Mouse (Mus musculus) gastrocnemius, postnatal 4 days (tissue): ENCODE results near the gene Kansl1l. TPM values are rescaled to one million over a fixed set of nuclear protein-coding genes. Genes with fewer than 3 reads are reported as not detected.
A peak's percentile ranks its signal among the peaks of the same experiment; 100 is the strongest.

Experiments
- DNase-seq, 2 experiments: peaks; one replicate each; pipeline ENCODE4 v3.0.0; 2021 to 2022; ENCODE audit warnings: low spot score in 2 of 2, mixed read lengths in 2 of 2
- long read RNA-seq, 2 experiments: library from polyadenylated mRNA; stranded (forward); transcript quantifications; one replicate each; pipeline ENCODE4 v2.0.0; 2021
- total RNA-seq, 2 experiments: library from RNA; stranded (reverse); gene quantifications; 2 replicates each; pipeline ENCODE4 v1.2.3; 2021

Gene Kansl1l
- 10 to 100 TPM; 21.1 to 25.2 TPM for total RNA-seq
- long read RNA-seq, experiment 1, partial matches to known transcripts, result 0 of 7 reads
- long read RNA-seq, experiment 1, other reads (novel, unspliced or antisense), result 7 of 7 reads
- long read RNA-seq, experiment 2, partial matches to known transcripts, result 0 of 5 reads
- long read RNA-seq, experiment 2, other reads (novel, unspliced or antisense), result 4 of 5 reads

GRCm38 (mm10) chr1:66817453-66817839, at the start of gene Kansl1l:
Gene Kansl1l, minus strand, starts transcription at chr1:66817562.
- peak; percentile 93 to 97 for DNase-seq

- DNase-seq, result no peak
These were observed 48.3 kb upstream of the Kansl1l start for GRCm38 (mm10) chr1:66865633-66866032.

GRCm38 (mm10) chr1:66863741-66864495, 46.6 kb upstream of the Kansl1l start:
- no peak for DNase-seq

- peak; percentile 72 to 87 for DNase-seq
These were observed 45.5 kb upstream of the Kansl1l start, which contains the start of gene Acadl for GRCm38 (mm10) chr1:66862712-66863511. Gene Acadl, minus strand, starts transcription at chr1:66863277.

- no peak for DNase-seq
These were observed 44.7 kb upstream of the Kansl1l start for GRCm38 (mm10) chr1:66861764-66862672.

GRCm38 (mm10) chr1:66847506-66847905, 30.1 kb upstream of the Kansl1l start:
- no peak for DNase-seq

GRCm38 (mm10) chr1:66845690-66846318, 28.4 kb upstream of the Kansl1l start:
- DNase-seq, result no peak

- no peak for DNase-seq
These were observed 24.6 kb upstream of the Kansl1l start for GRCm38 (mm10) chr1:66841938-66842337.

- DNase-seq, result no peak
These were observed 24.1 kb upstream of the Kansl1l start for GRCm38 (mm10) chr1:66841510-66841909.

GRCm38 (mm10) chr1:66839755-66840438, 22.5 kb upstream of the Kansl1l start:
- DNase-seq, result no peak

- DNase-seq, result no peak
These were observed 21.8 kb upstream of the Kansl1l start for GRCm38 (mm10) chr1:66839135-66839534.

- DNase-seq, result peak; percentile 47 to 69
These were observed 21.1 kb upstream of the Kansl1l start for GRCm38 (mm10) chr1:66838184-66839042.

- DNase-seq, result no peak
These were observed 19.8 kb upstream of the Kansl1l start for GRCm38 (mm10) chr1:66837207-66837606.

- DNase-seq, result no peak
These were observed 15.3 kb upstream of the Kansl1l start for GRCm38 (mm10) chr1:66832636-66833165.

GRCm38 (mm10) chr1:66831824-66832600, 14.7 kb upstream of the Kansl1l start:
- DNase-seq, result no peak

GRCm38 (mm10) chr1:66829400-66830080, 12.2 kb upstream of the Kansl1l start:
- no peak for DNase-seq

- DNase-seq, result no peak
These were observed 4.6 kb upstream of the Kansl1l start for GRCm38 (mm10) chr1:66821966-66822365.
